Mouse (Mus musculus): Measurements from ENCODE around the gene Akr1b3. TPM values are rescaled to one million over a fixed set of nuclear protein-coding genes. Genes with fewer than 3 reads are reported as not detected.

Akr1b3 gene
- polyA plus RNA-seq, 1 experiment: 493 TPM

GRCm38 (mm10) chr6:34277665-34278064 lies 39.6 kb downstream of the Akr1b3 start:
- H3K4me3 ChIP-seq: no peak overlapping the region
- TF ChIP-seq REST (IDR thresholded peaks at IDR 0.05; ENCODE audit: insufficient read depth, insufficient read length): no peak
- TF ChIP-seq MAX (IDR thresholded peaks at IDR 0.05; ENCODE audit: low read depth): no peak
- no peak for TF ChIP-seq TCF12 (IDR thresholded peaks at IDR 0.05; ENCODE audit: insufficient read depth, poor library complexity, severe bottlenecking)
- TF ChIP-seq MYOG (IDR thresholded peaks at IDR 0.05; ENCODE audit: control insufficient read depth in 1 of 3, insufficient read depth in 1 of 3, insufficient read length in 2 of 3, low read depth in 2 of 3): no peak
- no peak for TF ChIP-seq TCF3 (IDR thresholded peaks at IDR 0.05; ENCODE audit: insufficient read length, low read depth)
- TF ChIP-seq CEBPB (IDR thresholded peaks at IDR 0.05; ENCODE audit: insufficient read depth, poor library complexity, severe bottlenecking): no peak
- TF ChIP-seq MYOD1 (IDR thresholded peaks at IDR 0.05; ENCODE audit: control insufficient read depth in 1 of 3, insufficient read length in 2 of 3, low read depth in 2 of 3): no peak
- TF ChIP-seq SRF (IDR thresholded peaks at IDR 0.05; ENCODE audit: control insufficient read depth, insufficient read length, low read depth): no peak
- TF ChIP-seq E2F4 (IDR thresholded peaks at IDR 0.05; ENCODE audit: insufficient read depth): no peak
- TF ChIP-seq POLR2A (IDR thresholded peaks at IDR 0.05; ENCODE audit: insufficient read length, low read depth): no peak
- TF ChIP-seq POLR2AphosphoS2 (IDR thresholded peaks at IDR 0.05; ENCODE audit: insufficient read length, low read depth): no peak
- TF ChIP-seq USF1 (IDR thresholded peaks at IDR 0.05; ENCODE audit: low read depth): no peak
- H3K79me2 ChIP-seq (ENCODE audit: control insufficient read depth, insufficient read depth): no peaks in the 10 kb centered on the region
- H3ac ChIP-seq (ENCODE audit: control insufficient read depth, insufficient read length): no peak overlapping the region
- peak overlapping the region; percentile 53 for H3K4me2 ChIP-seq (ENCODE audit: low read depth)
- peaks cover 3% of the 10 kb centered on the region for H3K27me3 ChIP-seq (ENCODE audit: control insufficient read depth, insufficient read depth, insufficient read length)
- no peaks in the 10 kb centered on the region for H3K36me3 ChIP-seq (ENCODE audit: control insufficient read depth, insufficient read depth)

- Histone ChIP-seq H3K4me2 (ENCODE audit: low read depth) (peak overlapping the region; percentile 49), H3K79me2 (ENCODE audit: control insufficient read depth, insufficient read depth) (no peaks in the 10 kb centered on the region), H3K27me3 (ENCODE audit: control insufficient read depth, insufficient read depth, insufficient read length) (no peaks in the 10 kb centered on the region), H3K4me3 (no peak overlapping the region), H3ac (ENCODE audit: control insufficient read depth, insufficient read length) (no peak overlapping the region), H3K36me3 (ENCODE audit: control insufficient read depth, insufficient read depth) (no peaks in the 10 kb centered on the region)
- TF ChIP-seq POLR2AphosphoS2 (IDR thresholded peaks at IDR 0.05; ENCODE audit: insufficient read length, low read depth): no peak
- peak in 1 of 3 experiments; percentile 24 for TF ChIP-seq MYOG (IDR thresholded peaks at IDR 0.05; ENCODE audit: control insufficient read depth in 1 of 3, insufficient read depth in 1 of 3, insufficient read length in 2 of 3, low read depth in 2 of 3)
- no peak for TF ChIP-seq REST (IDR thresholded peaks at IDR 0.05; ENCODE audit: insufficient read depth, insufficient read length)
- no peak for TF ChIP-seq E2F4 (IDR thresholded peaks at IDR 0.05; ENCODE audit: insufficient read depth)
- no peak for TF ChIP-seq SRF (IDR thresholded peaks at IDR 0.05; ENCODE audit: control insufficient read depth, insufficient read length, low read depth)
These were observed 42.9 kb downstream of the Akr1b3 start for GRCm38 (mm10) chr6:34274346-34274745.

- Histone ChIP-seq H3K36me3 (ENCODE audit: control insufficient read depth, insufficient read depth) (no peaks in the 10 kb centered on the region), H3K4me3 (no peak overlapping the region), H3K4me2 (ENCODE audit: low read depth) (no peak overlapping the region), H3ac (ENCODE audit: control insufficient read depth, insufficient read length) (no peak overlapping the region), H3K27me3 (ENCODE audit: control insufficient read depth, insufficient read depth, insufficient read length) (no peaks in the 10 kb centered on the region), H3K79me2 (ENCODE audit: control insufficient read depth, insufficient read depth) (no peaks in the 10 kb centered on the region)
- TF ChIP-seq MAX (IDR thresholded peaks at IDR 0.05; ENCODE audit: low read depth) (no peak), MYOD1 (IDR thresholded peaks at IDR 0.05; ENCODE audit: control insufficient read depth in 1 of 3, insufficient read length in 2 of 3, low read depth in 2 of 3) (no peak), MYOG (IDR thresholded peaks at IDR 0.05; ENCODE audit: control insufficient read depth in 1 of 3, insufficient read depth in 1 of 3, insufficient read length in 2 of 3, low read depth in 2 of 3) (no peak), TCF3 (IDR thresholded peaks at IDR 0.05; ENCODE audit: insufficient read length, low read depth) (no peak), TCF12 (IDR thresholded peaks at IDR 0.05; ENCODE audit: insufficient read depth, poor library complexity, severe bottlenecking) (no peak), SRF (IDR thresholded peaks at IDR 0.05; ENCODE audit: control insufficient read depth, insufficient read length, low read depth) (no peak), USF1 (IDR thresholded peaks at IDR 0.05; ENCODE audit: low read depth) (no peak), E2F4 (IDR thresholded peaks at IDR 0.05; ENCODE audit: insufficient read depth) (no peak), POLR2AphosphoS2 (IDR thresholded peaks at IDR 0.05; ENCODE audit: insufficient read length, low read depth) (no peak), CEBPB (IDR thresholded peaks at IDR 0.05; ENCODE audit: insufficient read depth, poor library complexity, severe bottlenecking) (no peak), POLR2A (IDR thresholded peaks at IDR 0.05; ENCODE audit: insufficient read length, low read depth) (no peak), REST (IDR thresholded peaks at IDR 0.05; ENCODE audit: insufficient read depth, insufficient read length) (no peak)
These were observed 44.2 kb downstream of the Akr1b3 start for GRCm38 (mm10) chr6:34273073-34273472.

- Histone ChIP-seq H3K27me3 (ENCODE audit: control insufficient read depth, insufficient read depth, insufficient read length) (no peaks in the 10 kb centered on the region), H3K4me3 (no peak overlapping the region), H3K79me2 (ENCODE audit: control insufficient read depth, insufficient read depth) (no peaks in the 10 kb centered on the region), H3K36me3 (ENCODE audit: control insufficient read depth, insufficient read depth) (no peaks in the 10 kb centered on the region), H3K4me2 (ENCODE audit: low read depth) (no peak overlapping the region), H3ac (ENCODE audit: control insufficient read depth, insufficient read length) (no peak overlapping the region)
- TF ChIP-seq POLR2AphosphoS2 (IDR thresholded peaks at IDR 0.05; ENCODE audit: insufficient read length, low read depth) (no peak), REST (IDR thresholded peaks at IDR 0.05; ENCODE audit: insufficient read depth, insufficient read length) (no peak), TCF3 (IDR thresholded peaks at IDR 0.05; ENCODE audit: insufficient read length, low read depth) (no peak), MYOD1 (IDR thresholded peaks at IDR 0.05; ENCODE audit: control insufficient read depth in 1 of 3, insufficient read length in 2 of 3, low read depth in 2 of 3) (peak in 1 of 3 experiments; percentile 15), SRF (IDR thresholded peaks at IDR 0.05; ENCODE audit: control insufficient read depth, insufficient read length, low read depth) (no peak)
These were observed 44.8 kb downstream of the Akr1b3 start for GRCm38 (mm10) chr6:34272462-34272861.

GRCm38 (mm10) chr6:34270717-34271116 lies 46.6 kb downstream of the Akr1b3 start:
- no peak for TF ChIP-seq E2F4 (IDR thresholded peaks at IDR 0.05; ENCODE audit: insufficient read depth)
- no peak for TF ChIP-seq POLR2AphosphoS2 (IDR thresholded peaks at IDR 0.05; ENCODE audit: insufficient read length, low read depth)
- no peak for TF ChIP-seq MYOD1 (IDR thresholded peaks at IDR 0.05; ENCODE audit: control insufficient read depth in 1 of 3, insufficient read length in 2 of 3, low read depth in 2 of 3)
- no peak for TF ChIP-seq TCF12 (IDR thresholded peaks at IDR 0.05; ENCODE audit: insufficient read depth, poor library complexity, severe bottlenecking)
- no peak for TF ChIP-seq MAX (IDR thresholded peaks at IDR 0.05; ENCODE audit: low read depth)
- TF ChIP-seq CEBPB (IDR thresholded peaks at IDR 0.05; ENCODE audit: insufficient read depth, poor library complexity, severe bottlenecking): no peak
- no peak for TF ChIP-seq POLR2A (IDR thresholded peaks at IDR 0.05; ENCODE audit: insufficient read length, low read depth)
- no peak for TF ChIP-seq SRF (IDR thresholded peaks at IDR 0.05; ENCODE audit: control insufficient read depth, insufficient read length, low read depth)
- TF ChIP-seq USF1 (IDR thresholded peaks at IDR 0.05; ENCODE audit: low read depth): no peak
- TF ChIP-seq REST (IDR thresholded peaks at IDR 0.05; ENCODE audit: insufficient read depth, insufficient read length): no peak
- no peak for TF ChIP-seq MYOG (IDR thresholded peaks at IDR 0.05; ENCODE audit: control insufficient read depth in 1 of 3, insufficient read depth in 1 of 3, insufficient read length in 2 of 3, low read depth in 2 of 3)
- TF ChIP-seq TCF3 (IDR thresholded peaks at IDR 0.05; ENCODE audit: insufficient read length, low read depth): no peak

More at GRCm38 (mm10) chr6:34270717-34271116, 46.6 kb downstream of the Akr1b3 start:
- Histone ChIP-seq H3ac (ENCODE audit: control insufficient read depth, insufficient read length) (no peak overlapping the region), H3K27me3 (ENCODE audit: control insufficient read depth, insufficient read depth, insufficient read length) (no peaks in the 10 kb centered on the region), H3K4me2 (ENCODE audit: low read depth) (no peak overlapping the region), H3K36me3 (ENCODE audit: control insufficient read depth, insufficient read depth) (no peaks in the 10 kb centered on the region), H3K79me2 (ENCODE audit: control insufficient read depth, insufficient read depth) (no peaks in the 10 kb centered on the region), H3K4me3 (no peak overlapping the region)

Measured in myocyte (in vitro differentiated cells).